Mouse (Mus musculus) skeletal muscle tissue, postnatal 0 days (tissue): Measurements from ENCODE around the gene Uqcrc1. TPM values are rescaled to one million over a fixed set of nuclear protein-coding genes. Genes with fewer than 3 reads are reported as not detected.

Experiments
- microRNA counts: library from miRNA; unstranded; fragments of <30 nt; microRNA quantifications from one replicate; lab custom pipeline; 2015
- microRNA-seq, 2 experiments: library from miRNA; unstranded; fragments of <30 nt; microRNA quantifications; one replicate each; pipeline ENCODE4; 2016
- polyA plus RNA-seq: library from polyadenylated mRNA; unstranded; fragments of >200 nt; fragmentation: Nextera tagmentation; extraction: Ambion mirVana; gene quantifications from 2 replicates; pipeline ENCODE4 v1.2.1, GENCODE M21; 2015

Gene Uqcrc1
- 871 and 963 TPM in 2 replicates for polyA plus RNA-seq

GRCm38 (mm10) chr9:108936418-108937364 lies at the start of gene Uqcrc1:
Uqcrc1 (plus strand) TSS chr9:108936633.

GRCm38 (mm10) chr9:108914491-108914890 lies 21.9 kb upstream of the Uqcrc1 start, which contains the start of gene Tmem89:
Tmem89 (plus strand) TSS chr9:108914619.

DNA sequence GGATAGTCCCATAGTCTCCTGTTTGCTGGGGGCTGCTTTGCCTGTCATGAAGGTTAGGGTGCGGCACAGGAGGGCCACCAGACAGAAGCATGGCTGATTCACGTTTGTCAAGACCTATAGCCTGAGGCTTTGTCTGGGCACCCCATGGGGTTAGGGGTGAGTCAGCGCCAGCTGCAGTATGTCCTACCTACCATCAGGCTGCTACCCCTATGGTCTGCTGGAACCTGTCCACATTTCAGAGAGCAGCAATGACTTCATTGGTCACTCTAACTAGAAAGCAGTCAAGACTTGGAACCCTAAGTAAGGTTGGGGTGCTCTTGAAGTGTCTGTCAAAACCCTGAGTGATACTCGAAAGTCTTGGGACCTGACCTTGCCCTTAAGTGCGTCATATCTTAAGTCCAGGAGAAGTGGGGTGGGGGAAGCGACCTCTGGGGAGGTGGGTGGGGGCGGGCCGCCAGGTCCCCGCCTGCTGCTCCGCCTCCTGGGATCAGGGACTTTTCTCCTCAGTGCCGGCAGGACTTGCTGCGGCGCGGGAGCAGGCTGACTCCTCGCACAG lies 16.7 kb downstream of the Uqcrc1 start, which contains the start of gene Col7a1:
TSS of gene Col7a1 (plus strand) at position 506 of the 556 bp plus-strand sequence.

DNA sequence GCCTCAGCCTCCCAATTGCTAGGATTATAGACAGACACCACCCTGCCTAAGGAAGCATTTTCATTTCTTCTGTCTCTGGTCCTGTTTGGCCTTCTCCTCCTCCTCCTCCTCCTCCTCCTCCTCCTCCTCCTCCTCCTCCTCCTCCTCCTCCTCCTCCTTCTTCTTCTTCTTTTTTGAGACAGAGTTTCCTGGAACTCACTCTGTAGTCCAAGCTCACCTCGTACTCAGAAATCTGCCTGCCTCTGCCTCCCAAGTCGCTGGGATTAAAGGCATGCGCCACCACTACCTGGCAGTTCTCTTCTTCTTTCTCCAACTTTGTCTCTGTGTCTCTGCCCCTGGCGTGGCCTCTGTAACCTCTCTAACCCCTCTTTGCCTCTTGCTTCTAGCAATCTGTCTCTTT lies 49.3 kb downstream of the Uqcrc1 start, which contains the start of gene Ucn2:
TSS of gene Ucn2 (plus strand) at position 301 of the 400 bp plus-strand sequence.

DNA sequence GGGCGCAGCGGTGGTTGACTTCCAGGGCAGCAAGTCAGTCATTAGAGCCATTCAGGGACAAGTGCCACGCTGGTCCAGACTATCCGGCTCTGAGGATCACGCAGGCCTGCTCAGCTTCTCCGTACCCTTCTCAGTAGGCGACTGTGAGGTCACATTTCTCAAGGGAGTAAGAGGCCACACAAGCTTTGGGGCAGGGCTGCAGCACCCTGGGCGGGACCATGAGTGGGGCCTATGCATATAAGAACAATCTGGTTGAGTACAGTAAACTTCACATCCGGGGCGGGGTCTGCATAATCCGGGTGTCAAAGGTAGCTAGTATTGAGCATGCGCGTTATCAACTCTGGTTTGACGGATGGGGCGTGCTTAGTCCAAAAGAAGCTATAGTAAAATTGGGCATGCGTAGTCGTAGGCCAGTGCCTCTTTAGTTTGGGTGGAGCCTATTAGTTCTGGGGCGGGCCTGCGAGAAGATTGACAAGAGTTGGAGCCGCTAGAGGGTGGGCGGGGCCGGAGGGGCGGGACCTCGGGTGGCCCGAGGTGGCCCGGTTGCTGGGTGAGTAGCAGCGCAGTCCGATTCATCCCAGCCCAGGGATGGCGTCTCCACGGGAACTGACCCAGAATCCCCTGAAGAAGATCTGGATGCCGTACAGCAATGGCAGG lies 55.1 kb downstream of the Uqcrc1 start, which contains the start of gene Pfkfb4:
TSS of gene Pfkfb4 (plus strand) at position 351 of the 657 bp plus-strand sequence.

MicroRNAs within 50 kb of the gene (microRNA counts, 519-probe panel; counts per million panel counts)
- microRNA mmu-miR-711 (lab: Ali Mortazavi, UCI) = 296 counts per million, percentile 58 among the panel's probes with 10 or more counts

Small RNA genes within 50 kb of the gene (microRNA-seq; reads per million reads assigned to microRNA genes)
- gene Mir711 = 0 reads per million in 2 experiments

Other genes with a start within 250 kb of the Uqcrc1 start
- gene Prkar2a, start 247.3 kb upstream of the Uqcrc1 start, polyA plus RNA-seq = 36.5 and 42.6 TPM in 2 replicates
- gene Ip6k2, start 152.8 kb upstream of the Uqcrc1 start, polyA plus RNA-seq = 21.7 and 26.9 TPM in 2 replicates
- 6.4 and 6.5 TPM in 2 replicates for gene Nckipsd, start 128.3 kb upstream of the Uqcrc1 start, polyA plus RNA-seq
- gene Celsr3, start 110.3 kb upstream of the Uqcrc1 start, polyA plus RNA-seq = 0.06 TPM in 2 replicates
- 5.1 and 5.2 TPM in 2 replicates for gene Slc26a6, start 83.3 kb upstream of the Uqcrc1 start, polyA plus RNA-seq
- not detected in 2 replicates for gene Tmem89, start 22.0 kb upstream of the Uqcrc1 start, polyA plus RNA-seq
- 3.6 and 4.5 TPM in 2 replicates for gene Col7a1, start 17.0 kb downstream of the Uqcrc1 start, polyA plus RNA-seq
- gene Ucn2, start 49.4 kb downstream of the Uqcrc1 start, polyA plus RNA-seq = 0.13 TPM in 1 of 2 replicates, not detected in the other
- 7.3 and 8.6 TPM in 2 replicates for gene Pfkfb4, start 55.1 kb downstream of the Uqcrc1 start, polyA plus RNA-seq
- 47.1 and 63.1 TPM in 2 replicates for gene Shisa5, start 101.9 kb downstream of the Uqcrc1 start, polyA plus RNA-seq
- gene Trex1, start 123.1 kb downstream of the Uqcrc1 start, polyA plus RNA-seq = 14.9 and 15.0 TPM in 2 replicates
- gene Atrip, start 137.5 kb downstream of the Uqcrc1 start, polyA plus RNA-seq = 11.8 and 12.3 TPM in 2 replicates
- 11.0 and 11.6 TPM in 2 replicates for gene Ccdc51, start 145.9 kb downstream of the Uqcrc1 start, polyA plus RNA-seq
- gene Tma7, start 146.0 kb downstream of the Uqcrc1 start, polyA plus RNA-seq = 322 and 363 TPM in 2 replicates
- gene Plxnb1, start 158.8 kb downstream of the Uqcrc1 start, polyA plus RNA-seq = 0.74 and 0.87 TPM in 2 replicates
- not detected in 2 replicates for gene Fbxw21, start 225.4 kb downstream of the Uqcrc1 start, polyA plus RNA-seq